ENCODE assay signal across 8 mouse cellular contexts in genomic region chr14:14120230-14121096, GRCm38 (mm10). TPM values are rescaled to one million over a fixed set of nuclear protein-coding genes. Genes with fewer than 3 reads are reported as not detected.
DNase-seq lines count a peak whose midpoint lies in the region; ATAC-seq and TF ChIP-seq lines count a peak whose summit lies in the region.

TSS of gene Psmd6 (minus strand) at chr14:14120984.

- peak; percentile 96 for ATAC-seq in Patski
- peak; percentile 99 for ATAC-seq in hindbrain, embryonic 13.5 days (ENCODE audit: low FRiP score)

- H3K27ac ChIP-seq in hindbrain, embryonic 13.5 days = peak within 1 kb of the TSS; percentile 91

- POLR2A ChIA-PET in Patski (lab: Charles Lee) = no interaction called here

- DNase-seq in Patski (ENCODE audit: low read depth, low spot score) = peak; percentile 31
- DNase-seq in cerebellum, postnatal 14 days = peak; percentile 95
- peak; percentile 83 to 91 for DNase-seq in frontal cortex, postnatal 14 days (ENCODE audit: low spot score in 2 of 2)
- DNase-seq in layer of hippocampus, postnatal 25 days (ENCODE audit: extremely low spot score in 1 of 2, low spot score in 1 of 2) = peak; percentile 87 to 94
- peak; percentile 86 for DNase-seq in lung, postnatal 25 days (ENCODE audit: low spot score)
- peak; percentile 93 for DNase-seq in retina, embryonic 14.5 days (ENCODE audit: low spot score)
- peak; percentile 94 for DNase-seq in thymus, postnatal 4 days

- in situ Hi-C loops in Patski (cut with MboI; ENCODE audit: low pct_unique_long_range_greater_than_20kb) = loop anchor here (25.0 kb wide), 2 partner anchors 558 to 758 kb away; no protein-coding TSS in a partner anchor

- under 1% methylated on average over 68 of the region's 68 CpGs for WGBS in hindbrain, embryonic 13.5 days

- TF ChIP-seq CTCF in Patski (IDR thresholded peaks at IDR 0.05) = peak; percentile 100

- H3K36me3 ChIP-seq in hindbrain, embryonic 13.5 days = peaks cover 37% of the 10 kb centered on the region

- H3K9me3 ChIP-seq in hindbrain, embryonic 13.5 days = no peaks in the 10 kb centered on the region

- peaks cover 23% of the 10 kb centered on the region for H3K4me1 ChIP-seq in hindbrain, embryonic 13.5 days (replicated peaks)

- CTCF ChIA-PET in Patski (lab: Charles Lee) = interaction anchor here (1.4 kb wide), 1 partner anchor 22 kb away, joined by 3 read pairs; no protein-coding TSS in a partner anchor

- peaks cover 4% of the 10 kb centered on the region for H3K27me3 ChIP-seq in Patski
- no peaks in the 10 kb centered on the region for H3K27me3 ChIP-seq in hindbrain, embryonic 13.5 days

- peak within 1 kb of the TSS; percentile 99 for H3K9ac ChIP-seq in hindbrain, embryonic 13.5 days

- H3K4me3 ChIP-seq in hindbrain, embryonic 13.5 days = peak within 1 kb of the TSS; percentile 98

- peak within 1 kb of the TSS; percentile 86 for H3K4me2 ChIP-seq in hindbrain, embryonic 13.5 days

RNA-seq across cellular contexts. Expression of gene Psmd6, which starts in this region (rescaled TPM):
- 159 TPM for polyA plus RNA-seq in Patski (2021)
- 279 and 284 TPM in 2 replicates for polyA plus RNA-seq in hindbrain, embryonic 13.5 days (2015; fragmentation: Nextera tagmentation; extraction: Ambion mirVana)
- total RNA-seq in layer of hippocampus, postnatal 25 days (2021) = 100 to 1,000 TPM; 113 to 121 TPM

Comparison
In these comparisons a context has a peak if more than half of its experiments do, and no peak if none do; other contexts are left out.
1. Peak in every context shown above with its lines: DNase-seq, ATAC-seq, H3K4me3 ChIP-seq and H3K27ac ChIP-seq.
2. DNase-seq: peak in every context shown above with its lines; median percentile 95 in cerebellum, postnatal 14 days; 94 in thymus, postnatal 4 days; 93 in retina, embryonic 14.5 days; 90 in layer of hippocampus, postnatal 25 days; 87 in frontal cortex, postnatal 14 days; 86 in lung, postnatal 25 days; 31 in Patski.